Mouse (Mus musculus): ENCODE results near the gene Clic4. TPM values are rescaled to one million over a fixed set of nuclear protein-coding genes. Genes with fewer than 3 reads are reported as not detected.

Gene Clic4
- polyA plus RNA-seq, 1 experiment from 2014 or later = 100 TPM

- 63% methylated on average over 5 of the region's 5 CpGs for WGBS
- no peak overlapping the region for H3K9ac ChIP-seq (ENCODE audit: low read depth, low read length)
- ATAC-seq (ENCODE audit: low read depth) = no peak
- H3K36me3 ChIP-seq (ENCODE audit: control insufficient read depth, insufficient read depth, low read length) = peaks cover 9% of the 10 kb centered on the region
- H3K27me3 ChIP-seq (replicated peaks; ENCODE audit: control insufficient read depth, insufficient read depth, low read length) = no peaks in the 10 kb centered on the region
- H3K4me3 ChIP-seq (ENCODE audit: low read depth, low read length) = no peak overlapping the region
- no peaks in the 10 kb centered on the region for H3K9me3 ChIP-seq (ENCODE audit: control insufficient read depth, low read length)
- DNase-seq (ENCODE audit: low spot score) = peak; percentile 86
- H3K27ac ChIP-seq (replicated peaks; ENCODE audit: low read depth, low read length) = peak overlapping the region; percentile 3; the same call in 1 of the 2 replicates
- H3K4me1 ChIP-seq (ENCODE audit: control insufficient read depth, insufficient read depth, low read length) = peaks cover 18% of the 10 kb centered on the region
- H3K4me2 ChIP-seq (ENCODE audit: low read depth, low read length) = no peak overlapping the region
Observed at GRCm38 (mm10) chr4:135241106-135241505, 31.5 kb downstream of the Clic4 start.

DNA sequence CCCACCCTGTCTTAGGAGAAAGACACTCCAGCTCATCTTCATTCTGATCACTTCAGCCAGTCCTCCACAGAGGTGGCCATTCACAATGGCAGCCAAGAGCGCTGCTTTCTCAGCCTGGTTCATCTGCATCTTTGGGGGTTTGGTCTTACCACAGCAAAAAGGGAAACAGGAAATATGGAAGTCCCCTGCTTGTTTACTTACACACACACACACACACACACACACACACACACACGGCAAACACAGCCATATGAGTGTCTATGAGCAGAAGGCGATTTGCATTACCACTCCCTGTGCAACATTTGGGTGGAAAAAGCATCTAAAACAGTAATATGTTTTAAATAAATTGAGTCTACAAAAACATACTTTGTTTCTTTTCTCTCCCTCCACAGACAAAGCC, 32.3 kb downstream of the Clic4 start:
- WGBS = 74% methylated on average over 3 of the region's 3 CpGs
- ATAC-seq (ENCODE audit: low read depth) (no peak), DNase-seq (ENCODE audit: low spot score) (no peak)
- no peak overlapping the region for H3K4me3 ChIP-seq (ENCODE audit: low read depth, low read length)
- peaks cover 18% of the 10 kb centered on the region for H3K4me1 ChIP-seq (ENCODE audit: control insufficient read depth, insufficient read depth, low read length)
- H3K27ac ChIP-seq (replicated peaks; ENCODE audit: low read depth, low read length) = peak overlapping the region; percentile 0; the same call in 1 of the 2 replicates
- H3K4me2 ChIP-seq (ENCODE audit: low read depth, low read length) = no peak overlapping the region
- no peak overlapping the region for H3K9ac ChIP-seq (ENCODE audit: low read depth, low read length)
- H3K36me3 ChIP-seq (ENCODE audit: control insufficient read depth, insufficient read depth, low read length) = peaks cover 9% of the 10 kb centered on the region
- H3K9me3 ChIP-seq (ENCODE audit: control insufficient read depth, low read length) = no peaks in the 10 kb centered on the region
- no peaks in the 10 kb centered on the region for H3K27me3 ChIP-seq (replicated peaks; ENCODE audit: control insufficient read depth, insufficient read depth, low read length)

DNA sequence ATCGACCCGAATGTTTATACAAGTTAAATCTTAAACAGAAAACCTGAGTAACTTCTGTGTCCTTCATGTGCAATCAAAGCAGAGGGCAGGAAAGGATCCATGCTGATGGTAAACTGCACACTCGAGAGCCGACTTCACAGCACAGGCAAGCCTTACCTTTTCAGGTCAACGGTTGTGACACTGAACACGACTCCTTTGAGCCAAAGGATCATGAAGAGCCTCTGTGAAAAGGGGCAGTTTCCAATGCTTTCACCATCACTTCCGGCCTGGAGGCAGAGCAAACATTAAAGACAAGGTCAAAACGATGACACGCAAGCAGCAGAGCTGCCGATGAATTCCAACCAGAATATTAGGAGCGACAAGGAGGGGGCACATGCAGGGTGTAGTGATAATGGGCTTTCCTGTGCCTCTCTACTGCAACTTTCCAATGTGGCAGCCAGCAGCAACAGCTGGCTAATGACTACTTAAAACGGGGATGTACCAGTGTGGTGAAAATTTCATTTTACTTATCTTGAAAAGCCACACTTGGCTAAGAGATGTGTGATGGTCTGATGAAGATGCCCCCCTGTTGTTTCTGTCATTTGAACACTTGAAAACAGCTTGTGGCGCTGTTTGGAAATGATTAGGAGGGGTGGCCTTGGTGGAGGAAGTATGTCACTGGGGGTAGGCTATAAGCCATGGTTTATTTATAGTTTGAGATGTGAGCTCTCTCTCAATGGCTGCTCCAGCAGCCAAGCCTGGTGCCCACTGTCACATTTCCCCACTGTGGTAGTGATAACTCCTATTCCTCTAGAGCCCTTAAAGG, 33.7 kb downstream of the Clic4 start:
- Histone ChIP-seq H3K4me3 (ENCODE audit: low read depth, low read length) (no peak overlapping the region), H3K36me3 (ENCODE audit: control insufficient read depth, insufficient read depth, low read length) (peaks cover 9% of the 10 kb centered on the region), H3K4me2 (ENCODE audit: low read depth, low read length) (no peak overlapping the region), H3K9me3 (ENCODE audit: control insufficient read depth, low read length) (no peaks in the 10 kb centered on the region), H3K27ac (replicated peaks; ENCODE audit: low read depth, low read length) (no peak overlapping the region), H3K27me3 (replicated peaks; ENCODE audit: control insufficient read depth, insufficient read depth, low read length) (no peaks in the 10 kb centered on the region), H3K4me1 (ENCODE audit: control insufficient read depth, insufficient read depth, low read length) (peaks cover 18% of the 10 kb centered on the region), H3K9ac (ENCODE audit: low read depth, low read length) (no peak overlapping the region)
- ATAC-seq (ENCODE audit: low read depth) (no peak), DNase-seq (ENCODE audit: low spot score) (no peak)
- 63% methylated on average over 13 of the region's 13 CpGs for WGBS

DNA sequence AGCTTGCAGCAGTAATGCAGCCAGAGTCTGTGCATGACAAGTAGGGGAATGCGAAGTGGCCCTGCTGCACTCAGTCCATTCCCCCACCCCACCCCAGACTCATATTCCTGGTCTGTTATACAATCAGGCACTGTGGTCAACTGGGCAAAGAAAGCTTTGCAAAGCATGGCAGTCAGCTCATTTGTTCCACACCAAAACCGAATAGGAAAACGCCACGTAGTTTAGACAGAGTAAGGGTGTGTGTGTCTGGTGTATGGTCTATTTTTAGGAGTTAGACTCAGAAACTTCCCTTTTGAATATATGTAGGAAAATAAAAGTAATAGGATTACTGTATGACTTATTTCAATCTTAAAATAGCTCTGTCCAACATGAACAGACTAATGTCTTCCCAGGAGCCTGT, 36.0 kb downstream of the Clic4 start:
- H3K27me3 ChIP-seq (replicated peaks; ENCODE audit: control insufficient read depth, insufficient read depth, low read length) = no peaks in the 10 kb centered on the region
- H3K27ac ChIP-seq (replicated peaks; ENCODE audit: low read depth, low read length) = no peak overlapping the region
- H3K4me1 ChIP-seq (ENCODE audit: control insufficient read depth, insufficient read depth, low read length) = peaks cover 15% of the 10 kb centered on the region
- WGBS = 75% methylated on average over 4 of the region's 4 CpGs
- DNase-seq (ENCODE audit: low spot score) (no peak), ATAC-seq (ENCODE audit: low read depth) (no peak)
- H3K9me3 ChIP-seq (ENCODE audit: control insufficient read depth, low read length) = no peaks in the 10 kb centered on the region
- H3K9ac ChIP-seq (ENCODE audit: low read depth, low read length) = no peak overlapping the region
- no peak overlapping the region for H3K4me3 ChIP-seq (ENCODE audit: low read depth, low read length)
- peaks cover 9% of the 10 kb centered on the region for H3K36me3 ChIP-seq (ENCODE audit: control insufficient read depth, insufficient read depth, low read length)
- no peak overlapping the region for H3K4me2 ChIP-seq (ENCODE audit: low read depth, low read length)

DNA sequence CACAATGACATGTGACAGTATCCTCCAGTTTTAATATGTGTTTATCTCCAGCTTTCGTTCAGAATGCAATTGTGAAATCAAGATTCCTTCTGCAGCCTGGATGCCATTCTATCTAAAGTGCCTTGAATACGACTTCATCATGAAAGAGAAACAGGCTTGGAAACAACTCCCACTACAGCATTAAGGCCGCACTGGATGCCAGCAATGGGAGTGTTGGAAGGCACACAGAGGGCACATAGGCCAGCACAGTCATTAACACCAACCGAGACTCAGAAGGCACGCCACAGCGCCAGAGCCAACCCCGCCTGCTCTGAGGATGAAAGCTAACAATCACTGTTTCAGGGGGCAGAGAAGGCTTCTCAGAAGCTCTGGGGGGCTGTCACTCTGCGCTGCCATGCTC, 37.1 kb downstream of the Clic4 start:
- Histone ChIP-seq H3K9me3 (ENCODE audit: control insufficient read depth, low read length) (no peaks in the 10 kb centered on the region), H3K27ac (replicated peaks; ENCODE audit: low read depth, low read length) (peak overlapping the region; percentile 39; the same call in 1 of the 2 replicates), H3K9ac (ENCODE audit: low read depth, low read length) (no peak overlapping the region), H3K36me3 (ENCODE audit: control insufficient read depth, insufficient read depth, low read length) (peaks cover 9% of the 10 kb centered on the region), H3K4me3 (ENCODE audit: low read depth, low read length) (no peak overlapping the region), H3K27me3 (replicated peaks; ENCODE audit: control insufficient read depth, insufficient read depth, low read length) (no peaks in the 10 kb centered on the region), H3K4me2 (ENCODE audit: low read depth, low read length) (no peak overlapping the region), H3K4me1 (ENCODE audit: control insufficient read depth, insufficient read depth, low read length) (peaks cover 4% of the 10 kb centered on the region; the same call in 1 of the 2 replicates)
- 79% methylated on average over 8 of the region's 8 CpGs for WGBS
- no peak for ATAC-seq (ENCODE audit: low read depth)
- DNase-seq (ENCODE audit: low spot score) = no peak

GRCm38 (mm10) chr4:135232563-135232962, 40.1 kb downstream of the Clic4 start:
- Histone ChIP-seq H3K9me3 (ENCODE audit: control insufficient read depth, low read length) (no peaks in the 10 kb centered on the region), H3K9ac (ENCODE audit: low read depth, low read length) (no peak overlapping the region), H3K36me3 (ENCODE audit: control insufficient read depth, insufficient read depth, low read length) (peaks cover 4% of the 10 kb centered on the region), H3K27me3 (replicated peaks; ENCODE audit: control insufficient read depth, insufficient read depth, low read length) (no peaks in the 10 kb centered on the region), H3K4me1 (ENCODE audit: control insufficient read depth, insufficient read depth, low read length) (no peaks in the 10 kb centered on the region), H3K27ac (replicated peaks; ENCODE audit: low read depth, low read length) (no peak overlapping the region; the same call in 1 of the 2 replicates), H3K4me3 (ENCODE audit: low read depth, low read length) (no peak overlapping the region), H3K4me2 (ENCODE audit: low read depth, low read length) (no peak overlapping the region)
- ATAC-seq (ENCODE audit: low read depth) (no peak), DNase-seq (ENCODE audit: low spot score) (no peak)
- WGBS = 78% methylated on average over 5 of the region's 5 CpGs

DNA sequence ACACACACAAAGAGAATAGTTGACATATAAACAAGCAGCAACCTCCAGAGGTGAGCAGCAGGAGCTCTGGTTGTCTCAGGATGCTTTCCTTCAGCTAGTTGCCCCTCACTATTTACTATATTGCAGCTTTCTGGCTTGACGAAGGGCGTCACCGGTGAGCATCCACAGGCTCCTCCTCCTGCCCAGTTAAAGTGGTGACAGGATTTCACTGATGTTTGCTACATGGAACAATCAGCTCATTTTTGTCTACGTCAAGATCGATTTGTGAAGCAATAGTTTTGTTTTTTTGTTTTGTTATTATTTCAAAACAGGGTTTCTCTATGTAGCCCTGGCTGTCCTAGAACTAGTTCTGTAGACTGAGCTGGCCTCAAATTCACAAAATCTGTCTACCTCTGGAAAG, 41.1 kb downstream of the Clic4 start:
- no peaks in the 10 kb centered on the region for H3K9me3 ChIP-seq (ENCODE audit: control insufficient read depth, low read length)
- WGBS = 85% methylated on average over 5 of the region's 5 CpGs
- ATAC-seq (ENCODE audit: low read depth) = no peak
- DNase-seq (ENCODE audit: low spot score) = no peak
- no peaks in the 10 kb centered on the region for H3K4me1 ChIP-seq (ENCODE audit: control insufficient read depth, insufficient read depth, low read length)
- H3K36me3 ChIP-seq (ENCODE audit: control insufficient read depth, insufficient read depth, low read length) = no peaks in the 10 kb centered on the region; the same call in 1 of the 2 replicates
- H3K4me3 ChIP-seq (ENCODE audit: low read depth, low read length) = no peak overlapping the region
- H3K4me2 ChIP-seq (ENCODE audit: low read depth, low read length) = no peak overlapping the region
- H3K27me3 ChIP-seq (replicated peaks; ENCODE audit: control insufficient read depth, insufficient read depth, low read length) = no peaks in the 10 kb centered on the region
- no peak overlapping the region for H3K9ac ChIP-seq (ENCODE audit: low read depth, low read length)
- H3K27ac ChIP-seq (replicated peaks; ENCODE audit: low read depth, low read length) = no peak overlapping the region

DNA sequence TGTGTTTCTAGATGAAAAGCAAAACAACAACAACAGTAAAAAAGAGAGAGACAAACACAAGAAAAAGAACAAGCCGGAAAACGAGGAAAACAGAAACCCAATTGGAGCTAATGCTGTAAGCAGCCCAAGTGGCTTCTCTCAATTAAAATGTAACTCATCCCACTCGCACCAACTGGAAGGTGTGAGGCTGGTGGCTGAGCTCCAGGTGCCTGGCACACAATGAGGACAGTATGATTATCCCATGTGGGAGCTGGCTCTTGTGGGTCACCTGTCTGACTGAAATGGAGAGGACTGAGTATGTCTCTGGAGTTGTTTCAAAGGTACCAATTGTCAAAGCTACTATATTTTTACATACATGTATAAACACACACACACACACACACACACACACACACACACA, 41.5 kb downstream of the Clic4 start:
- Histone ChIP-seq H3K36me3 (ENCODE audit: control insufficient read depth, insufficient read depth, low read length) (no peaks in the 10 kb centered on the region; the same call in 1 of the 2 replicates), H3K4me1 (ENCODE audit: control insufficient read depth, insufficient read depth, low read length) (no peaks in the 10 kb centered on the region), H3K27ac (replicated peaks; ENCODE audit: low read depth, low read length) (no peak overlapping the region), H3K4me2 (ENCODE audit: low read depth, low read length) (no peak overlapping the region), H3K9ac (ENCODE audit: low read depth, low read length) (no peak overlapping the region), H3K4me3 (ENCODE audit: low read depth, low read length) (no peak overlapping the region), H3K9me3 (ENCODE audit: control insufficient read depth, low read length) (no peaks in the 10 kb centered on the region), H3K27me3 (replicated peaks; ENCODE audit: control insufficient read depth, insufficient read depth, low read length) (no peaks in the 10 kb centered on the region)
- ATAC-seq (ENCODE audit: low read depth) (no peak), DNase-seq (ENCODE audit: low spot score) (no peak)
- WGBS = 86% methylated on average over 3 of the region's 3 CpGs

DNA sequence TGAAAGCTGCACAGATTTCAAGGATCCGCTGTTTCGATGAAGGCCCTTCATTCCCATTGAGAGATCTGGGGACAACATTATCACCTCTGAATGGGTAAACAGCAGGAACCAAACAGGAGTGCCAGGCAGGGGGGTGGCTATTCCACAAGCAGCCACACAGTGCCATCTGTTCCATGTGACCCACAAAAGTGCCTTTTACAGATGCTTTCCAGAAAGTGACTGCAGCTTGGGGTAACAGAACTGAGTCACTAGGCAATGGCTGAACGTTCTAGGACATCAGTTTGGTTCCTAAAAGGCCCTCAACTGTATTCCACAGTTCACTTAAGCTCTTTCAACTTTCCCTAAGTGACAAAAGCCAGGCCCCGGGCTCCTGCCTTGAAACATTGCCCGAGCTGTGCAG, 42.0 kb downstream of the Clic4 start:
- Histone ChIP-seq H3K4me3 (ENCODE audit: low read depth, low read length) (no peak overlapping the region), H3K9ac (ENCODE audit: low read depth, low read length) (no peak overlapping the region), H3K4me1 (ENCODE audit: control insufficient read depth, insufficient read depth, low read length) (no peaks in the 10 kb centered on the region), H3K36me3 (ENCODE audit: control insufficient read depth, insufficient read depth, low read length) (peaks cover 5% of the 10 kb centered on the region; the same call in 1 of the 2 replicates), H3K9me3 (ENCODE audit: control insufficient read depth, low read length) (no peaks in the 10 kb centered on the region), H3K27ac (replicated peaks; ENCODE audit: low read depth, low read length) (no peak overlapping the region), H3K27me3 (replicated peaks; ENCODE audit: control insufficient read depth, insufficient read depth, low read length) (no peaks in the 10 kb centered on the region), H3K4me2 (ENCODE audit: low read depth, low read length) (no peak overlapping the region)
- DNase-seq (ENCODE audit: low spot score) (no peak), ATAC-seq (ENCODE audit: low read depth) (no peak)
- 77% methylated on average over 5 of the region's 5 CpGs for WGBS
